Mouse (Mus musculus): ENCODE measurements around the gene Kremen2. TPM values are rescaled to one million over a fixed set of nuclear protein-coding genes. Genes with fewer than 3 reads are reported as not detected.

Gene Kremen2
- total RNA-seq, 2 experiments from 2014 or later = 0.60 to 0.71 TPM

GRCm38 (mm10) chr17:23699131-23700077 is 46.2 kb downstream of the Kremen2 start:
- intact Hi-C loops (cut with DNase I) = loop anchor here (1.0 to 5.0 kb wide), 3 partner anchors 22 to 127 kb away; partner anchors contain the start of genes Bicdl2 and Tnfrsf12a
- DNase-seq (ENCODE audit: low spot score in 2 of 2) = peak in 1 of 2 experiments; percentile 29

DNA sequence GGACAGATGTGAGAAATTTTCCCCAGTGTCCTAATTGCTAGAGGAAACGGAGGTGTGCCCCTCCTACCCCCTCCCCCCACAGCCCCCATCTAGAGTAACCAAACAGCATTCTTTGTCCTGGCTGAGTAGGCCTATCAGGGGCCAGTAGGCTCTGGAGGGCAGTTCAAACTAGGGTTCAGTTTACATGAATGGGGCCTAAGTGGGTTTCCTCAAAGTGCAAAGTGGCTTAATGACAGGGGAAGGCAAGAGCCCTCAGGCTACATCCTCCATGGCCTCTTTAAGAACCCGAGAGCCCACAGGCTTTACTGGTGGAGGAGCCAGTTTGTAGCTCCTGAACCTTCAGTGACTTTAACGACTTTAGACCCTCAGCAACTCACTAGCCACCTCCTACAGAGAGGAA is 49.8 kb downstream of the Kremen2 start:
- DNase-seq (ENCODE audit: low spot score in 2 of 2) = no peak
- intact Hi-C loops (cut with DNase I) = no loop called here

- intact Hi-C loops (cut with DNase I) = no loop called here
- no peak for DNase-seq (ENCODE audit: low spot score in 2 of 2)
Measured at GRCm38 (mm10) chr17:23694491-23694890, 51.1 kb downstream of the Kremen2 start.

Other genes starting within 250 kb of the Kremen2 start
- 1 to 10 TPM; 6.5 to 7.0 TPM for gene Zfp213, start 181.6 kb downstream of the Kremen2 start, total RNA-seq (2021)
- 10 to 100 TPM; 23.7 to 25.3 TPM for gene Zfp13, start 146.3 kb downstream of the Kremen2 start, total RNA-seq (2021)
- gene Zscan10, start 145.0 kb downstream of the Kremen2 start, total RNA-seq (2021) = not detected
- gene Mmp25, start 100.6 kb downstream of the Kremen2 start, total RNA-seq (2021) = under 1 TPM; 0.32 to 0.34 TPM
- gene Bicdl2, start 85.3 kb downstream of the Kremen2 start, total RNA-seq (2021) = not detected
- 100 to 1,000 TPM; 127 to 129 TPM for gene Hcfc1r1, start 72.2 kb downstream of the Kremen2 start, total RNA-seq (2021)
- gene Thoc6, start 72.0 kb downstream of the Kremen2 start, total RNA-seq (2021) = 1 to 10 TPM; 5.2 to 7.4 TPM
- gene Tnfrsf12a, start 68.4 kb downstream of the Kremen2 start, total RNA-seq (2021) = 10 to 100 TPM; 10.3 to 13.5 TPM
- not detected for gene Cldn6, start 66.6 kb downstream of the Kremen2 start, total RNA-seq (2021)
- gene Cldn9, start 61.8 kb downstream of the Kremen2 start, total RNA-seq (2021) = under 1 TPM in 1 of 2 experiments, not detected in 1; 0.25 TPM
- gene 1520401A03Rik, start 23.1 kb downstream of the Kremen2 start, total RNA-seq (2021) = not detected
- gene Pkmyt1, start 19.5 kb downstream of the Kremen2 start, total RNA-seq (2021) = 1 to 10 TPM; 3.0 to 3.3 TPM
- 10 to 100 TPM; 52.8 to 58.2 TPM for gene Paqr4, start 5.0 kb downstream of the Kremen2 start, total RNA-seq (2021)
- 100 to 1,000 TPM; 304 to 305 TPM for gene Flywch1, start 25.8 kb upstream of the Kremen2 start, total RNA-seq (2021)
- gene Flywch2, start 40.2 kb upstream of the Kremen2 start, total RNA-seq (2021) = 10 to 100 TPM; 14.5 to 15.4 TPM
- 100 to 1,000 TPM; 495 to 577 TPM for gene Srrm2, start 44.7 kb upstream of the Kremen2 start, total RNA-seq (2021)
- 100 to 1,000 TPM; 359 to 371 TPM for gene Elob, start 83.3 kb upstream of the Kremen2 start, total RNA-seq (2021)
- gene Prss33, start 90.2 kb upstream of the Kremen2 start, total RNA-seq (2021) = not detected
- not detected for gene Prss32, start 98.0 kb upstream of the Kremen2 start, total RNA-seq (2021)
- gene Prss41, start 98.3 kb upstream of the Kremen2 start, total RNA-seq (2021) = 1 to 10 TPM; 1.1 to 2.3 TPM
- not detected for gene Prss21, start 122.2 kb upstream of the Kremen2 start, total RNA-seq (2021)
- gene Dcpp1, start 135.0 kb upstream of the Kremen2 start, total RNA-seq (2021) = not detected
- gene Dcpp2, start 135.0 kb upstream of the Kremen2 start, total RNA-seq (2021) = not detected
- not detected for gene Dcpp3, start 171.6 kb upstream of the Kremen2 start, total RNA-seq (2021)
- not detected for gene Sbp, start 195.8 kb upstream of the Kremen2 start, total RNA-seq (2021)
- gene Sbpl, start 209.4 kb upstream of the Kremen2 start, total RNA-seq (2021) = not detected
- gene Prss30, start 234.7 kb upstream of the Kremen2 start, total RNA-seq (2021) = under 1 TPM; 0.30 to 0.44 TPM

Measured in left cerebral cortex, postnatal 25 days (tissue).